Mouse (Mus musculus) heart, postnatal 36 days (tissue): ENCODE data around the gene Nop14. TPM values are rescaled to one million over a fixed set of nuclear protein-coding genes. Genes with fewer than 3 reads are reported as not detected.
"Not testable (repeated sequence)": the region's sequence is repeated elsewhere in the genome, so short reads cannot be mapped to it uniquely, and the experiment has no call there.

ENCODE experiments used
- DNase-seq, 2 experiments: peaks; one replicate each; pipeline ENCODE4 v3.0.0; 2021 to 2022
- intact Hi-C: fragments of 180-260 bp; cut with DNase I; formaldehyde crosslinking; loops from one replicate; pipeline ENCODE4 v1.15.1; 2025
- total RNA-seq, 2 experiments: library from RNA; stranded (reverse); gene quantifications; 2 replicates each; pipeline ENCODE4 v1.2.3; 2021

Nop14 gene
- total RNA-seq, 2 experiments from 2014 or later, result 14.1 to 14.3 TPM

DNA sequence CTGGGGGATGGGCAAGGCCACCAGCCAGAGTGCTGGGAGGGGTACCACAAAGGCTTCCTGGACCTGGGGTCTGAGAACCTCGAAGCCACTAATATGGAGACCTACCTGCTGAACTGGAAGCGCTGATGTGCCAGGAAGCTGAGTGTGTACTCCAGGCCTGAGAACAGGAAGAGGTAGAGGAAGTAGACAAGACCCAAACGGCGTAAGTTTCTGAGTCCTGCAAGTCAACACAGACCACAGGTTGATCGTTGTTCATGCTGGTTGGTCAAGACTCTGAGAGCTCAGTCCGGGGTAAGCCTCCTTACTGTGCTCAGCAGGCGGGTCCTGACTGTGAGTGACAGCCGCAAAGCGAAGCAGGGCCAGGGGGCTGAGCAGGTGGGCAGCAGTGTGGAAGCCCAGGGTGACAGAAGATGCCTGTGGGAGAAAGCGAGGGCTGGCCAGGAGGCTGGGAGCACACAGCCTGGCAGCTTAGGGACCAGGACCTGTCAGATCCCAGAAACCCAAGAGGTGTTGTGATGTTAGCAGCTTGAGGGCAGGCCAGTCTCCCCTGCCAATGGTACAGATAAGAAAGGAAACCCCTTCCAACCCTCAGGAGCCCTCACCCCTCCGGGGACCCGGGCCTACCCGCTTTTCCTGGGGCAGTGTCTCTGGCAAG lies 25.1 kb downstream of the Nop14 start:
- DNase-seq, result no peak
- intact Hi-C loops, result loop anchor here (10.0 kb wide), 1 partner anchor 270 kb away; the partner anchor contains the start of gene Fam193a

DNA sequence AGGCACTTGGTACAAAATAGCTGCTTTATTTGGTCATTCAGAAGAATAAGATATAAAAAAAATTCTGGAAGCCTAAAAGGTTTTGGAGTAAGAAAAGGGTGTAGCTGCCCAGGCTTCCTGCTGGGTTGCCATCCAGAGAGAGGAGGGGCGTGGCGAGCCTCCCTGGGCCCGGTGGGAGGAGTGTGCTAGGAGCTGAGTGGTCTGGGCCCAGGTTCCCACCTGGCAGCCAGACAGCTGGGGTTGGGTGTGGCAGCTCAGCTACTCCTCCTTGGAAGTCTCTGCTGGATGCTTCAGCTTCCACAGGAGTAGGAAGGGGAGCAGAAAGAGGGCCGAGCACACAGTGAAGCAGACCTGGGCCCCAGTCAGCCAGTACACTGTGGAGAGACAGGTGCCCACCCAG lies 26.3 kb downstream of the Nop14 start:
- peak; percentile 41 to 46 for DNase-seq
- intact Hi-C loops, result loop anchor here (10.0 kb wide), 1 partner anchor 269 kb away; the partner anchor contains the start of gene Fam193a

DNA sequence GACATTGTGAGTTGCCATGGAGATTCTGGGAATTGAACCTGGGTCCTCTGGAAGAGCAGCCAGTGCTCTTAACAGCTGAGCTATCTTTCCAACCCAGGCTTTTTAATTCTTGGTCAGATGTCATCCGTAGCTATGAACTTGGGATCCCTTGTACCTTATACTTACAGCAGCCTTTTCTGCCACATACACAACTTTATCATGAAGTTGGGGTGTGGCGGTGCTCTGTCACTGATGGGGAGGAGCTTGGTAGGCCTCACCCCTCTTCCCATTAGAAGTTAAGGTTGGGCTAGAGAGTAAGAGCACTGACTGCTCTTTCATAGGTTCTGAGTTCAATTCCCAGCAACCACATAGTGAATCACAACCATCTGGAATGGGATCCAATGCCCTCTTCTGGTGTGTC lies 27.0 kb downstream of the Nop14 start:
- DNase-seq, result no peak
- intact Hi-C loops, result loop anchor here (10.0 kb wide), 1 partner anchor 268 kb away; the partner anchor contains the start of gene Fam193a

DNA sequence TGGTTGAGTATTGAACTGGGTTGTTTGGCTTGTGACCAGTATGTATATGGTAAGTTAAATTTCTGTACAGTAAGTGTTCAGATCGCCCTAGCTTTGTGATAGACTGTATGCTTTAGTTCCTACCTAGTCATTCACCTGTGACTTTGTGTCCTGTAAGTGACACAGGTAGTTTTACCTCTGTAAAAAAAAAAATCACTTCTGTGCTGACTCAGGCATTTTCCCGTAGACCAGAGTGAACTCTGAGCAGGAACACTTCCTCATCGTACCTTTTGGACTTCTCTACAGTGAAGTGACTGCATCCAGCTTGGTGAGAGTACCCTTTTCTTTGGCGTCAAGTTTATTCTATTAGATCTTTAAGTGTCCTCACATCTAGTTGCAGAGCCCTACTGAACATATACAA lies 50.0 kb downstream of the Nop14 start:
- intact Hi-C loops, result no loop called here

DNA sequence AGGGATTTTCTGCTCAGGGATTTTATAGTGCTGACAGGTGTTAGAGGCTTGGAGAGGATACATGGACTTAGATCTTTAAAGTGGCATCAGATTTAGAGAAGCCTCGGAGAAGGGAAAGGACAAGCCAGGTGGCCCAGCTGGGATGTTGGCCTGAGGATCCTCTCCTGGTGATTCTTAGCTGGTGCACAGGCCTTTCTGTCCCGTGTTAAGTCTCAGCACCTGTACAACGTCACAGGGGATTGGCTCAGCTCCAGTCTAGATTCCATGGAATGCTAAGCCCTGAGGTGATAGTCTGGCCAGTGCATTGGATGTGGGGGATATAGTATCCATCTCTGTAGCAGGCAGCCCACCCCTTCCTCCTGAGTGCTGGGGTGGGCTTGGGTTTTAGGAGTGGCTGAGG lies 51.7 kb downstream of the Nop14 start:
- no peak for DNase-seq
- intact Hi-C loops, result no loop called here

More for the DNA sequence above, 50.0 kb downstream of the Nop14 start:
- DNase-seq, result no peak

DNA sequence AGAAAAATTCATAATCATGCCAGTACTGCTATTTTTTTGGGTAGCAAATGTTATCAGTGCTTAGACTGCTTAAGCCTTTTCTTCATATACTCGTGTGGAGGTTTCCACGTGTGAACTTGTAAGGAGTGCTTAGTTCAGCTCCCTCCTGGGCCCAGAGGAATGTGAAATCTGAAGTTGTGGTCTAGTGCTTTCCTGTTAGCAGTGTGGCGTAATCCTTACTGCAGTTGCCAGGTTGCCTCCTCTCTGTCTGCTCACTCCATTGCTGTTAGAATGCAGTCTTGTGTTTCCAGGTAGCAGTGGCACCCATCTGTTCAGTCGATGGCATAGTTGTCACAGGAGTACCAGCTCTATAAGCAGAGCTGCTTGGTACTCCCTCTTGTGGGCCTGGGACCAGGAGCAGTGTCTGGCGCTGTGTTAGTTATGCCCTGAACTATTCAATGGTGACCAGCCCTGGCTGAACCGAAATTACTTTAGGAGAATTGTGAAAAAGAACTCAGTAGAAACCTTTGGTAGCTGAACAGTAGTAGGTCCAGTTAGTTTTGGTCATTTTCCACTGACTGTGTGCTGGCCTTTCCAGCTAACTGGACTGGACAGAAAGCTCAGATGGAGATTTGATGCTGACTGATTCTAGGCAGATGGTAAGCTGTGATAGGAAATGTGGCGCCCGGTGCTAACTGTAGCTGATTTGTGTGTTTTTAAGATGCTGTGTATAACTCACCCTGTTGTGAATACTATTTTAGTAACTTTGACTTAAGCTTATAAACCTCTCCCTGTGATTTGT lies 52.7 kb downstream of the Nop14 start:
- intact Hi-C loops, result no loop called here
- no peak for DNase-seq

DNA sequence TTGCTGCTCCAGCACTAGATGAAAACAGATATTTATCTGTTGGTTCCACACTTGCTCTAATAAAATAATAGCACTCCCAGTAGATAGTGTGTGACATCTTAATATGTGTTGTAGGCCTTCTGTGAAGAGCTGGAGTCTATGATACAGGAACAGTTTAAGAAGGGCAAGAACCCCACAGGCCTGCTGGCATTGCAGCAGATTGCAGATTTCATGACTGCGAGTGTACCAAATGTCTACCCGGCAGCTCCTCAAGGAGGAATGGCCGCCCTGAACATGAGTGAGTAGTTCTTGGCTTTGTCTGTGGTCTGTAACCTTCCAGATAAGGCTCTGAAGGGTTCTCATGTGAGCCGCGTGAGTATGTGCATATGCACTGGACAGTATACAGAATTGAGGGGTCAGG lies 55.4 kb downstream of the Nop14 start:
- intact Hi-C loops, result no loop called here

DNA sequence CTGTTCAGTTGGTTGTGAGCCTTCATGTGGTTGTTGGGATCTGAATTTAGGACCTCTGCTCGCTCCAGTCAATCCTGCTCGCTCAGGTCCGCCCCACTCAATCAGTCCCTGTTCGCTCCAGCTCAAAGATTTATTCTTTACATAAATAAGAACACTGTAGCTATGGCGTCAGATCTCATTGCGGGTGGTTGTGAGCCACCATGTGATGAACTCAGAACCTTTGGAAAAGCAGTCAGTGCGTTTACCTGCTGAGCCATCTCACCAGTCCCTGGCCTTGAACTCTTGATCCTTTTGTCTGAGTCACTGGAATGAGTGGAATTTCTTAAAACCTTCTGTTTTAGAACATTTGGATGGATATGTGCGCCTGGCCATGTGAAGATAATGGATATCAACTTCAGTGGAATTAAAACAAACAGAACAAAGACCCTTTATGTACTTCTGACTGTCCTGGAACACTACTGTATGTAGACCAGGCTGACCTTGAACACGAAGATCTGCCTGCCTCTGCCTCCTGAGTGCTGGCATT lies 66.7 kb downstream of the Nop14 start:
- intact Hi-C loops, result no loop called here
- DNase-seq, result no peak

More for the DNA sequence above, 55.4 kb downstream of the Nop14 start:
- DNase-seq, result no peak

DNA sequence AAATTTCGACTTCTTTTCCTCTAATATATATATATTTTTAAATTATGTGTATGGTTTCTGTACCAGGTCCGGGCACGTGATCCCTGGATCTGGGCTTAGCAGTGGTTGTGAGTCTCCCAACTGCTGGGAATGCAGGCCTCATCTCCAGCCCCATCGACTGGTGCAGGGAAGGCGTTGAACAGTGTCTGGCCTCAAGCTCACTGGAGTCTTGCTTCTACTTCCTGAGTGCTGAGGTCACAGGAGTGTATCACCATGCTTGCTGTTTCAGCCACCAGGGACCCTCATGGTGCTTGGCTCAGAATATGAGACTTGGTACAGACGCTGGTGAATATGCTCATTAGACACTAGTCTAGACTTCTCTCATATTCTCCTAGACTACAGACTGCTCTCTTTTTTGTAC lies 67.3 kb downstream of the Nop14 start:
- intact Hi-C loops, result no loop called here
- no peak for DNase-seq

DNA sequence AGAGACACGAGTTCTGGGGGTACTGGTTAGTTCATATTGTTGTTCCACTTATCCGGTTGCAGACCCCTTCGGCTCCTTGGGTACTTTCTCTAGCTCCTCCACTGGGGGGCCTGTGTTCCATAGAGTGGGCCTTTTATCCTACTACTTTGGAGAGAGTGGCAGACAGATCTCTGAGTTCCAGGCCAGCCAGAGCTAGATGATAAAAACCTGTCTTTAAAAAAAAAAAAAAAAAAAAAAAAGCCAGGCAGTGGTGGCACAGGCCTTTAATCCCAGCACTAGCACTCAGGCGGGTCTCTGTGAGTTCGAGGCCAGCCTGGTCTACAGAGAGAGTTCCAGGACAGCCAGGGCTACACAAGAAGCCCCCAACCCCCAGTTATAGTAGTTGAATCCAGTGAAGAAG lies 67.7 kb downstream of the Nop14 start:
- DNase-seq, intact Hi-C loops: not testable (repeated sequence)

DNA sequence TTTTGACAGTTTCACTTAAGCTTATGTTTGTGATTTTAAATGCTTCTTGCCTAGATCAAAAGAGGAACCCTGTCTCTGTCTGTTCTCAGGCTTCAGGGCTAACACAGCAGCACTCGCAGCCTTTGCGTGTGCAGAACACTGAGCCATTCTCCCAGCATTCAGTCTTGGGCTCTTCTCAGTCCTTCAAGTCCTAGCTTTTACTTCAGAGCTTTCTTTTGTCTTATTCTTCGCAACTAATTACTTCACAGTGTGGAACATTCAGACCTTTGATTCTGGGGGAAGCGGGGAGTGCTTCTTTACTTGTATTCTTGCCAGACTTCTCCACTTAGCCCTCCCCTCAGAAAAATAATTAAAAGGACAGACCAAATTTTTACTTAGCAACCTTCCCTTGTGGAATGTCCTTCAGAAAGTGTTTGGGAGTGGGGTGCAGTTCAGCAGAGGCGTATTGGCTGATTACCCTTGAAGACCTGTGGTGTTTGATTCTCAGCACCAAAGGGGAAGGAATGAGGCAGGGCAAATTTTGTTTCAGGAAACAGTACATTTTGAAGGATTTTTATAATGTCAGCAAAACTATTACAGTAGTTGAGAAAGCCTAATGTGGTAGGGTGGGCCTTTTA lies 68.5 kb downstream of the Nop14 start:
- intact Hi-C loops, result no loop called here
- no peak for DNase-seq

DNA sequence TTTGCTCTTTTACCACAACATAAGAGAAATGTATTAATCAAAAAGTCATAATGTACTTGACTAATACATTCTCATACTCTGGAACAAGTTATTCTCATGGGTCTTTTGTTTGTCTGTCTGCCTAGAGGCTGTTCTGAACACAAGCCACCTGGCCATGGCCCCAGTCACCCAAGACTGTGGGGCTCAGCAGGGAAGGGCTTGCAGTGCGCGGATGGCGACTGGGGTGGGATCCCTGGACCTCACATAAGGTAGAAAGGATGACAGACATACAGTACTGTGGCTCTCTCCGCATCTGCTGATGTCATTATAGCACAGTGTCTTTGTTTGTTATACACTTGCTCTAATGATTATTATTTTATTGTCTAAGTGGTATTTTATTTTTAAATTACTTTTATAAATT lies 69.2 kb downstream of the Nop14 start:
- intact Hi-C loops, result no loop called here
- DNase-seq, result no peak

DNA sequence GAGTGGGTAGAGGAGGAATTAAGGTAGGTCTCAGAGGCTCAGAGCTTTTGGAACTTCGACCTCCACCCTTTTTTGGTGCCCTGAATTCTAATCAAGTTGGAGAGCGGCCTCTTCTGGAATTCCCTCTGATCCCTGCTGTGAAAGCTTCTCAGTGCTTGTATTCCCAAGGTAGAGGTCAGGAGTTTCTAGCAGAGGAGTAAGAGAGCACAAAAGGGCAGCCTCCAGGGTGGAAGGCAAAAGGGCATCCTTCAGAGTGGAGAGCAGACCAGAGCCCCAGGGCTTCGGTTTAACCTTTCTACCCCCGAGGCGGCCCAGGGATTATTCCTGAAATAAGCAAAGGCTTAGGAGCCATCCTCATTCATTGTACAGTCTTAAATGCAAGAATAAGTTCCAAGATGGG lies 69.9 kb downstream of the Nop14 start:
- intact Hi-C loops, result no loop called here
- no peak for DNase-seq

Other genes with a start within 250 kb of the Nop14 start
- gene Tnip2, start 146.2 kb downstream of the Nop14 start, total RNA-seq, result 1 to 10 TPM; 5.5 to 6.7 TPM
- 1 to 10 TPM; 3.8 to 5.5 TPM for gene Sh3bp2, start 134.3 kb downstream of the Nop14 start, total RNA-seq
- gene Add1, start 86.5 kb downstream of the Nop14 start, total RNA-seq, result 100 to 1,000 TPM; 128 to 131 TPM
- gene Mfsd10, start 22.9 kb downstream of the Nop14 start, total RNA-seq, result 1 to 10 TPM; 7.5 to 9.7 TPM
- gene Grk4, start 231 bp upstream of the Nop14 start, total RNA-seq, result under 1 TPM; 0.73 to 0.78 TPM
- gene Htt, start 101.6 kb upstream of the Nop14 start, total RNA-seq, result 10 to 100 TPM; 12.0 to 12.1 TPM
- gene Msantd1, start 247.9 kb upstream of the Nop14 start, total RNA-seq, result under 1 TPM; 0.39 to 0.60 TPM